ENCODE assay signal across 1 mouse cellular context in genomic region chr11:119150442-119150841, GRCm38 (mm10).
TF ChIP-seq lines count a peak whose summit lies in the region.

No protein-coding gene starts in this region.

TF ChIP-seq in CH12.LX, 34 proteins besides CTCF, POLR2A, EP300 and RAD21 (continued from another document):
- TF ChIP-seq PAX5 (IDR thresholded peaks at IDR 0.05; ENCODE audit: low read length) (no peak), TBP (conservative IDR thresholded peaks at IDR 0.05; ENCODE audit: low read depth, low read length) (0 out of 2 replicates have a peak, but pooled peaks have one; percentile 2), ETS1 (conservative IDR thresholded peaks at IDR 0.05; ENCODE audit: low read depth, low read length) (peak; percentile 91), NELFE (IDR thresholded peaks at IDR 0.05; ENCODE audit: low read depth, low read length) (0 out of 2 replicates have a peak, but pooled peaks have one; percentile 8)
TF ChIP-seq in CH12.LX: peak in this region for 16.
